Mouse (Mus musculus): Measurements from ENCODE around the gene Ttll11.
A peak's percentile ranks its signal among the peaks of the same experiment; 100 is the strongest.

The Ttll11 gene

GRCm38 (mm10) chr2:35979644-35980021 lies at the start of gene Ttll11:
TSS of gene Ttll11 (minus strand) at chr2:35979913.
- peak; percentile 90 for DNase-seq (ENCODE audit: low read depth)

- DNase-seq (ENCODE audit: low read depth): no peak
These were observed 43.6 kb upstream of the Ttll11 start for GRCm38 (mm10) chr2:36023291-36023690.

GRCm38 (mm10) chr2:36021385-36022159 lies 41.9 kb upstream of the Ttll11 start:
- peak; percentile 75 for DNase-seq (ENCODE audit: low read depth)

- no peak for DNase-seq (ENCODE audit: low read depth)
These were observed 33.3 kb upstream of the Ttll11 start for GRCm38 (mm10) chr2:36013010-36013409.

- DNase-seq (ENCODE audit: low read depth): no peak
These were observed 31.7 kb upstream of the Ttll11 start for GRCm38 (mm10) chr2:36011331-36011825.

GRCm38 (mm10) chr2:36010579-36010978 lies 30.9 kb upstream of the Ttll11 start:
- no peak for DNase-seq (ENCODE audit: low read depth)

- peak; percentile 77 for DNase-seq (ENCODE audit: low read depth)
These were observed 29.7 kb upstream of the Ttll11 start for GRCm38 (mm10) chr2:36009386-36009785.

- peak; percentile 72 for DNase-seq (ENCODE audit: low read depth)
These were observed 28.4 kb upstream of the Ttll11 start for GRCm38 (mm10) chr2:36008071-36008470.

GRCm38 (mm10) chr2:36002188-36002587 lies 22.5 kb upstream of the Ttll11 start:
- no peak for DNase-seq (ENCODE audit: low read depth)

GRCm38 (mm10) chr2:36000390-36000789 lies 20.7 kb upstream of the Ttll11 start:
- no peak for DNase-seq (ENCODE audit: low read depth)

- DNase-seq (ENCODE audit: low read depth): no peak
These were observed 19.5 kb upstream of the Ttll11 start for GRCm38 (mm10) chr2:35999212-35999611.

GRCm38 (mm10) chr2:35998416-35998815 lies 18.7 kb upstream of the Ttll11 start:
- DNase-seq (ENCODE audit: low read depth): no peak

GRCm38 (mm10) chr2:35996753-35997152 lies 17.0 kb upstream of the Ttll11 start:
- no peak for DNase-seq (ENCODE audit: low read depth)

- no peak for DNase-seq (ENCODE audit: low read depth)
These were observed 14.6 kb upstream of the Ttll11 start for GRCm38 (mm10) chr2:35994303-35994702.

GRCm38 (mm10) chr2:35993481-35993880 lies 13.8 kb upstream of the Ttll11 start:
- DNase-seq (ENCODE audit: low read depth): no peak

GRCm38 (mm10) chr2:35992259-35992658 lies 12.5 kb upstream of the Ttll11 start:
- no peak for DNase-seq (ENCODE audit: low read depth)

GRCm38 (mm10) chr2:35983869-35984268 lies 4.2 kb upstream of the Ttll11 start:
- DNase-seq (ENCODE audit: low read depth): peak; percentile 86

- DNase-seq (ENCODE audit: low read depth): peak; percentile 85
These were observed 2.2 kb upstream of the Ttll11 start for GRCm38 (mm10) chr2:35981872-35982271.

GRCm38 (mm10) chr2:35978941-35979643 lies 621 bp downstream of the Ttll11 start:
- DNase-seq (ENCODE audit: low read depth): no peak

GRCm38 (mm10) chr2:35978276-35978933 lies 1.3 kb downstream of the Ttll11 start:
- peak; percentile 80 for DNase-seq (ENCODE audit: low read depth)

GRCm38 (mm10) chr2:35977749-35978148 lies 2.0 kb downstream of the Ttll11 start:
- DNase-seq (ENCODE audit: low read depth): peak; percentile 35

GRCm38 (mm10) chr2:35972259-35973001 lies 7.3 kb downstream of the Ttll11 start:
- no peak for DNase-seq (ENCODE audit: low read depth)

All from induced T-regulatory cell, adult 2 months (primary cell).